Mouse (Mus musculus): ENCODE data around the gene Ddx10. TPM values are rescaled to one million over a fixed set of nuclear protein-coding genes. Genes with fewer than 3 reads are reported as not detected.

Gene Ddx10
- total and polyA plus RNA-seq, 3 experiments = 45.1 to 48.4 (median 46.5) TPM

GRCm38 (mm10) chr9:53247516-53247915, 337 bp downstream of the Ddx10 start:
- peak overlapping the region; percentile 84 for H3K9ac ChIP-seq (ENCODE audit: control insufficient read depth, low read depth, low read length, poor library complexity, severe bottlenecking)
- no peaks in the 10 kb centered on the region for H3K9me3 ChIP-seq (replicated peaks; ENCODE audit: insufficient read depth, low read length)
- H3K27me3 ChIP-seq (ENCODE audit: control insufficient read depth in 1 of 2, insufficient read depth in 2 of 2, low read length in 2 of 2) = no peaks in the 10 kb centered on the region; a peak in 1 of 4 replicates
- H3K27ac ChIP-seq (ENCODE audit: control insufficient read depth, low read depth, low read length) = no peak overlapping the region
- peaks cover 26% of the 10 kb centered on the region for H3K79me2 ChIP-seq (ENCODE audit: control insufficient read depth, insufficient read depth, low read length, poor library complexity)
- peak overlapping the region; percentile 77 to 83 for H3K4me3 ChIP-seq (ENCODE audit: control insufficient read depth in 1 of 2, insufficient read depth in 1 of 2, low read depth in 2 of 2, low read length in 2 of 2)
- peaks cover 0 to 9% of the 10 kb centered on the region in 2 experiments; a peak in 1 of 4 replicates for H3K36me3 ChIP-seq (ENCODE audit: control insufficient read depth in 1 of 2, insufficient read depth in 2 of 2, low read length in 2 of 2)
- no peak for DNase-seq (ENCODE audit: low read depth, low spot score)
- peaks cover 0 to 6% of the 10 kb centered on the region in 2 experiments; a peak in 2 of 4 replicates for H3K4me1 ChIP-seq (ENCODE audit: control insufficient read depth in 1 of 2, insufficient read depth in 2 of 2, low read length in 2 of 2)
- TF ChIP-seq MAFK (IDR thresholded peaks at IDR 0.05; ENCODE audit: borderline replicate concordance, low read depth, low read length) (no peak), USF2 (IDR thresholded peaks at IDR 0.05; ENCODE audit: borderline replicate concordance in 1 of 2, insufficient read depth in 1 of 2, low read depth in 1 of 2, low read length in 2 of 2) (no peak), HCFC1 (IDR thresholded peaks at IDR 0.05; ENCODE audit: low read depth, low read length) (no peak), ETS1 (IDR thresholded peaks at IDR 0.05; ENCODE audit: low read depth, low read length) (no peak), CTCF (IDR thresholded peaks at IDR 0.05 in 2 of 3, conservative IDR thresholded peaks at IDR 0.05 in 1 of 3; ENCODE audit: control insufficient read depth in 1 of 3, insufficient read depth in 1 of 3, low read depth in 2 of 3, low read length in 3 of 3, poor library complexity in 1 of 3, severe bottlenecking in 1 of 3) (no peak), ZMIZ1 (IDR thresholded peaks at IDR 0.05; ENCODE audit: low read depth, low read length) (no peak), ZC3H11A (IDR thresholded peaks at IDR 0.05; ENCODE audit: low read depth, low read length) (no peak), MXI1 (IDR thresholded peaks at IDR 0.05; ENCODE audit: low read depth, low read length) (no peak), GATA1 (IDR thresholded peaks at IDR 0.05; ENCODE audit: low read depth, low read length) (no peak), TBP (IDR thresholded peaks at IDR 0.05; ENCODE audit: low read depth, low read length) (no peak), CHD2 (IDR thresholded peaks at IDR 0.05; ENCODE audit: low read length) (no peak), MYB (IDR thresholded peaks at IDR 0.05; ENCODE audit: low read depth, low read length) (no peak), EP300 (IDR thresholded peaks at IDR 0.05; ENCODE audit: low read depth in 1 of 2, low read length in 2 of 2) (no peak), USF1 (IDR thresholded peaks at IDR 0.05; ENCODE audit: low read depth, low read length) (no peak)

GRCm38 (mm10) chr9:53218181-53218580, 29.7 kb downstream of the Ddx10 start:
- peaks cover 0 to 11% of the 10 kb centered on the region in 2 experiments; a peak in 2 of 4 replicates for H3K36me3 ChIP-seq (ENCODE audit: control insufficient read depth in 1 of 2, insufficient read depth in 2 of 2, low read length in 2 of 2)
- H3K4me3 ChIP-seq (ENCODE audit: control insufficient read depth in 1 of 2, insufficient read depth in 1 of 2, low read depth in 2 of 2, low read length in 2 of 2) = no peak overlapping the region
- H3K79me2 ChIP-seq (ENCODE audit: control insufficient read depth, insufficient read depth, low read length, poor library complexity) = no peaks in the 10 kb centered on the region
- no peak overlapping the region for H3K9ac ChIP-seq (ENCODE audit: control insufficient read depth, low read depth, low read length, poor library complexity, severe bottlenecking)
- no peaks in the 10 kb centered on the region for H3K9me3 ChIP-seq (replicated peaks; ENCODE audit: insufficient read depth, low read length)
- no peak overlapping the region for H3K27ac ChIP-seq (ENCODE audit: control insufficient read depth, low read depth, low read length)
- H3K27me3 ChIP-seq (ENCODE audit: control insufficient read depth in 1 of 2, insufficient read depth in 2 of 2, low read length in 2 of 2) = no peaks in the 10 kb centered on the region
- peak; percentile 19 for DNase-seq (ENCODE audit: low read depth, low spot score)
- no peaks in the 10 kb centered on the region for H3K4me1 ChIP-seq (ENCODE audit: control insufficient read depth in 1 of 2, insufficient read depth in 2 of 2, low read length in 2 of 2)
- peak; percentile 34 for TF ChIP-seq SMC3 (IDR thresholded peaks at IDR 0.05; ENCODE audit: low read depth, low read length)
- peak in 2 of 3 experiments; percentile 12 to 51; a peak in 2 of 6 replicates for TF ChIP-seq CTCF (IDR thresholded peaks at IDR 0.05 in 2 of 3, conservative IDR thresholded peaks at IDR 0.05 in 1 of 3; ENCODE audit: control insufficient read depth in 1 of 3, insufficient read depth in 1 of 3, low read depth in 2 of 3, low read length in 3 of 3, poor library complexity in 1 of 3, severe bottlenecking in 1 of 3)
- TF ChIP-seq E2F4 (IDR thresholded peaks at IDR 0.05; ENCODE audit: borderline replicate concordance, low read depth, low read length) = no peak
- TF ChIP-seq RAD21 (IDR thresholded peaks at IDR 0.05; ENCODE audit: low read depth, low read length) = peak; percentile 61

Data from MEL (cell line).